Mouse (Mus musculus) stomach, postnatal 0 days (tissue): ENCODE data around the gene Spag8. TPM values are rescaled to one million over a fixed set of nuclear protein-coding genes. Genes with fewer than 3 reads are reported as not detected.
A peak's percentile ranks its signal among the peaks of the same experiment; 100 is the strongest.

Source experiments
- ATAC-seq: fragments of 200-750 bp; cut with Nextera tagmentation; 2 replicates; pipeline ENCODE4 v1.8.0; 2017; ENCODE audit not compliant: low FRiP score, low TSS enrichment
- DNase-seq: peaks from one replicate; pipeline ENCODE4 v3.0.0-alpha.2; 2016; ENCODE audit warnings: low spot score
- H3K27ac ChIP-seq: fragments of 300-500 bp; sonication (generic); replicated peaks from 2 replicates; pipeline ENCODE4 v1.5.1; 2014; ENCODE audit warnings: mild to moderate bottlenecking, control low read depth
- H3K27me3 ChIP-seq: fragments of 300-500 bp; sonication (generic); 2 replicates; pipeline ENCODE4 v1.6.1; 2014; ENCODE audit warnings: low read length; ENCODE audit not compliant: control insufficient read depth, insufficient read depth
- H3K36me3 ChIP-seq: fragments of 300-500 bp; sonication (generic); 2 replicates; pipeline ENCODE4 v1.6.1; 2014; ENCODE audit warnings: low read length, mixed read lengths; ENCODE audit not compliant: control insufficient read depth, insufficient read depth
- H3K4me1 ChIP-seq: fragments of 300-500 bp; sonication (generic); replicated peaks from 2 replicates; pipeline ENCODE4 v1.6.1; 2014; ENCODE audit warnings: antibody characterized with exemption; ENCODE audit not compliant: control insufficient read depth, insufficient read depth
- H3K4me2 ChIP-seq: fragments of 300-500 bp; sonication (generic); replicated peaks from 2 replicates; pipeline ENCODE4 v1.6.1; 2014; ENCODE audit warnings: low read depth, mild to moderate bottlenecking, control low read depth, moderate library complexity
- H3K4me3 ChIP-seq: fragments of 300-500 bp; sonication (generic); 2 replicates; pipeline ENCODE4 v1.5.1; 2014; ENCODE audit warnings: low read depth, low read length, control low read depth
- H3K9ac ChIP-seq: fragments of 300-500 bp; sonication (generic); 2 replicates; pipeline ENCODE4 v1.6.1; 2014; ENCODE audit warnings: mild to moderate bottlenecking, low read length, control low read depth, mixed read lengths
- H3K9me3 ChIP-seq: fragments of 300-500 bp; sonication (generic); 2 replicates; pipeline ENCODE4 v1.6.1; 2016; ENCODE audit warnings: low read length; ENCODE audit not compliant: control insufficient read depth
- CTCF ChIP-seq: IDR thresholded peaks from 2 replicates; pipeline ENCODE4 v1.5.1; 2016; ENCODE audit warnings: antibody characterized with exemption, low read depth, mild to moderate bottlenecking, moderate library complexity
- EP300 ChIP-seq: optimal IDR thresholded peaks from 2 replicates; pipeline ENCODE3; 2016; ENCODE audit warnings: antibody characterized with exemption
- WGBS: fragments of 180-500 bp; shearing (Covaris S2); extraction: QIAGEN DNeasy Blood & Tissue Kit; methylation state at CpG from one replicate; pipeline ENCODE4 v1.1.7; 2014; 5-methylcytosine and 5-hydroxymethylcytosine counted together
- polyA plus RNA-seq: library from polyadenylated mRNA; unstranded; fragments of >200 nt; fragmentation: Nextera tagmentation; extraction: Ambion mirVana; gene quantifications from 2 replicates; pipeline ENCODE4 v1.2.1, GENCODE M21; 2015

Spag8 gene
- polyA plus RNA-seq = 0.23 and 0.38 TPM in 2 replicates

- TF ChIP-seq EP300 = no peak
- no peak for TF ChIP-seq CTCF
- Histone ChIP-seq H3K27me3 (no peaks in the 10 kb centered on the region), H3K36me3 (no peaks in the 10 kb centered on the region; the same call in 1 of the 2 replicates), H3K9me3 (no peaks in the 10 kb centered on the region), H3K9ac (no peak within 1 kb of the TSS), H3K4me3 (peak within 1 kb of the TSS; percentile 8; the same call in 1 of the 2 replicates), H3K4me2 (peak within 1 kb of the TSS; percentile 34; the same call in 1 of the 2 replicates), H3K4me1 (no peaks in the 10 kb centered on the region), H3K27ac (no peak within 1 kb of the TSS)
- ATAC-seq (no peak), DNase-seq (peak; percentile 60)
- 14% methylated on average over 24 of the region's 24 CpGs for WGBS
These were observed at the start of gene Spag8 for GRCm38 (mm10) chr4:43653161-43654015. TSS of gene Spag8 (minus strand) at chr4:43653594.

GRCm38 (mm10) chr4:43700707-43701106, 47.3 kb upstream of the Spag8 start, which contains the start of gene Olfr70:
TSS of gene Olfr70 (minus strand) at chr4:43700807.
- H3K4me2 ChIP-seq = no peak within 1 kb of the TSS
- ATAC-seq = no peak
- H3K36me3 ChIP-seq = no peaks in the 10 kb centered on the region
- no peak within 1 kb of the TSS for H3K9ac ChIP-seq
- no peak for DNase-seq
- TF ChIP-seq CTCF (no peak), EP300 (no peak)
- H3K9me3 ChIP-seq = no peaks in the 10 kb centered on the region
- no peaks in the 10 kb centered on the region for H3K4me1 ChIP-seq
- H3K27me3 ChIP-seq = no peaks in the 10 kb centered on the region
- H3K4me3 ChIP-seq = no peak within 1 kb of the TSS
- no peak within 1 kb of the TSS for H3K27ac ChIP-seq
- WGBS = 86% methylated on average over 6 of the region's 6 CpGs

- Histone ChIP-seq H3K4me1 (no peaks in the 10 kb centered on the region; the same call in 1 of the 2 replicates), H3K27me3 (no peaks in the 10 kb centered on the region), H3K36me3 (no peaks in the 10 kb centered on the region), H3K4me2 (no peak overlapping the region), H3K27ac (no peak overlapping the region), H3K9me3 (no peaks in the 10 kb centered on the region), H3K9ac (no peak overlapping the region), H3K4me3 (no peak overlapping the region)
- DNase-seq (no peak), ATAC-seq (no peak)
- 90% methylated on average over 13 of the region's 13 CpGs for WGBS
- TF ChIP-seq CTCF (no peak), EP300 (no peak)
These were observed 43.2 kb upstream of the Spag8 start for GRCm38 (mm10) chr4:43696561-43696960.

DNA sequence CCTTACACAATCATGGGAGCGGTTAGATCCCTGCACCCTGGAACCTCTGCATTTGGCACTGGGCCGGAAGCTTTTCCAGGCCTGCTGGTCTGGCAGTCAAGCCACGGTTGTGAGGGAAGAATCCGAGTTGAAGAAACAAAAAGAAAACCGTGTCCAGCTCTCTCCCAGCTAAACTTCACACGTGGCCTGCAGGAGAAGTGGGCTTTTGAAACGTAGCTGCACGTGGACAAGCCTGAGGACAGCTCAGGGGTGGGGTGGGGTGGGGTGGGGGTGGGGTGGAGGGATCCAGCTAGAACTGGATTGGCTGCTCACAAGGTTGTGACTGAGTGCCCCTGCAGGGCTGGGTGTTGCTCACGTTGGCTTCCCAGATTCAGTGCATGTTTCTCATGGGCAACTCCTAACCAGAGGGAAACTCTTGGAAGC, 41.9 kb upstream of the Spag8 start:
- H3K36me3 ChIP-seq = no peaks in the 10 kb centered on the region
- ATAC-seq = peak; percentile 83
- H3K4me1 ChIP-seq = no peaks in the 10 kb centered on the region; the same call in 1 of the 2 replicates

DNA sequence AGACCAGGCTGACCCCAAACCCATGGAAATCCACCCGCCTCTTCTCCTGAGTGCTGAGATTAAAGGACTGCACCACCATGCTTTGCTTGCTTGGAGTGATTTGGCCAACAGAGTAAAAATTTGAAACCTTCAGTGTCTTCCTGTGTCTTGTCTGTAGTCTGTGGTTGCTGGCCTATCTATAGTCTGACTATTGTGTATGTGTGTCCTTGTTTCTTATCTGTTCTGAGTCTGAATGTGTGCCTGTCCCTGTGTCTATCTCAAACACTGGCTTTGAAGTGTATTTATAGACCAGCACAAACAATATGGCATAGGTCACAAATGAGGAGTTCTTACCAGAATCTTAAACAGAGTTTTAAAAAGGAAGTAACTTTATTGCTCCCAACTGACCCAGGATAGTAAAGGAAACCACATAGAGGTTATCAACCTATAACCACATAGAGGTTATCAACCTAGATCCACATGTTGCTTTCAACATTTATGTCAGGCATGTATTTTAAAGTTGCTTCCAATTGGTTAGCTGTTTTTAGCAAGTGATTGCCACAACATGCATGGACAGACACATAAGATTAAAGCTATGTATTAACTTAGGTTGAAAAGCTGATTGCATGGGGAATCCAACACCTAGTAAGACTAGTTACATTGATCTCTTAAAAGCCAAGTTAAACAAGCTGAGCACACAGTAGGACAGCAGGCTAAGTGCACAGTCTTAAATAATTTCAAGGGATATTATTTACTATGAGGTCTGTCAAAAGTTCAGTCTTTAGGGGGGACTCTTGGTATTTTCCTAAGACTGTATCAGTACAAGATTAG, 41.2 kb upstream of the Spag8 start:
- Histone ChIP-seq H3K36me3 (no peaks in the 10 kb centered on the region), H3K4me3 (no peak overlapping the region), H3K9ac (no peak overlapping the region), H3K9me3 (no peaks in the 10 kb centered on the region), H3K4me2 (no peak overlapping the region), H3K27ac (peak overlapping the region; percentile 45; the same call in 1 of the 2 replicates), H3K27me3 (no peaks in the 10 kb centered on the region), H3K4me1 (no peaks in the 10 kb centered on the region; the same call in 1 of the 2 replicates)
- no peak for ATAC-seq
- 78% methylated on average over 1 of the region's 1 CpGs for WGBS
- no peak for TF ChIP-seq EP300
- DNase-seq = no peak

More for the DNA sequence above, 41.9 kb upstream of the Spag8 start:
- DNase-seq = peak; percentile 72
- Histone ChIP-seq H3K27ac (peak overlapping the region; percentile 45; the same call in 1 of the 2 replicates), H3K9ac (no peak overlapping the region), H3K9me3 (no peaks in the 10 kb centered on the region), H3K4me2 (no peak overlapping the region), H3K27me3 (no peaks in the 10 kb centered on the region), H3K4me3 (no peak overlapping the region)
- no peak for TF ChIP-seq EP300
- no peak; the same call in 1 of the 2 replicates for TF ChIP-seq CTCF
- 9% methylated on average over 9 of the region's 9 CpGs for WGBS
